In the genomic region with DNA sequence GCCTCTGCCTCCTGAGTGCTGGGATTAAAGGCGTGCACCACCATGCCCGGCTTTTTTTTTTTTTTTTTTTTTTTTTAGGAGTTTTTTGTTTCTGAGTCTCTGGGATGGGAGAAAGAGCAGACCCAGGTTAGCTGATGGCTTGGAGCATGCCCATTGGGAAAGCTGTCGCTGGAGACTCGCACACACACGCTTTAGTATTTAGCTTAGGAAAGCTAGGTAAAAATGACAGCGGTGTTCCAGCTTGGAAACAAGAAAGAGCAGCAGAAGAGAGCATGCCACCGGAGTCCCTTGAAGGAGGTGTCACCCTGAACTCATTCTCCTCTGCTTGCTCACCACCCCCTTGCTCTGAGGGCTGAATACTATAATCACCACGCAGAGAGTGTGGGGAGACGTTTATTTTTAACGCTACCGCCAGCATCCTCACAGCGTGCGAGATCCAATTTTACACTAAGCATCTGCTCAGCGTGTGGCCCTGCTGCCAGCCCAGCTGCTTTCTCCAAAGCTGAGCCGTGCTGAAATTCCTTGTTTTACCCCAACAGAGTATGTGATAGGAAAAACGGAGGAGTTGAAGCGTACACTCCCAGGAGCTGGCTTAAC, we compare ENCODE assay signal across 8 mouse cellular contexts.
A peak's percentile ranks its signal among the peaks of the same experiment; 100 is the strongest.
DNase-seq lines count a peak whose midpoint lies in the region; ATAC-seq and TF ChIP-seq lines count a peak whose summit lies in the region.

No protein-coding gene starts in this region.

- H3K9me3 ChIP-seq in ES-Bruce4 (replicated peaks; ENCODE audit: control insufficient read depth, insufficient read depth, low read length, poor library complexity, severe bottlenecking): no peaks in the 10 kb centered on the region
- no peaks in the 10 kb centered on the region for H3K9me3 ChIP-seq in erythroblast, embryonic 14.5 days (ENCODE audit: control insufficient read depth, low read length)
- H3K9me3 ChIP-seq in hindbrain, embryonic 15.5 days: no peaks in the 10 kb centered on the region
- H3K9me3 ChIP-seq in limb, embryonic 12.5 days: no peaks in the 10 kb centered on the region

- WGBS in hindbrain, embryonic 15.5 days: 17% methylated on average over 16 of the region's 17 CpGs
- WGBS in limb, embryonic 12.5 days: 26% methylated on average over 16 of the region's 17 CpGs

- TF ChIP-seq EP300 in ES-Bruce4 (IDR thresholded peaks at IDR 0.05; ENCODE audit: insufficient read depth, low read depth, low read length): no peak

- peak overlapping the region; percentile 81 for H3K27ac ChIP-seq in ES-Bruce4 (ENCODE audit: insufficient read depth, low read length)
- H3K27ac ChIP-seq in hindbrain, embryonic 15.5 days (replicated peaks): peak overlapping the region; percentile 54
- H3K27ac ChIP-seq in limb, embryonic 12.5 days: peak overlapping the region; percentile 66

- no peaks in the 10 kb centered on the region for H3K36me3 ChIP-seq in ES-Bruce4 (ENCODE audit: control insufficient read depth, insufficient read depth, low read length, poor library complexity, severe bottlenecking)
- no peaks in the 10 kb centered on the region for H3K36me3 ChIP-seq in erythroblast, embryonic 14.5 days (ENCODE audit: control insufficient read depth)
- no peaks in the 10 kb centered on the region for H3K36me3 ChIP-seq in hindbrain, embryonic 15.5 days
- H3K36me3 ChIP-seq in limb, embryonic 12.5 days: no peaks in the 10 kb centered on the region

- TF ChIP-seq POLR2A in ES-Bruce4 (IDR thresholded peaks at IDR 0.05; ENCODE audit: insufficient read depth, low read length): no peak

- peak; percentile 88 for ATAC-seq in hindbrain, embryonic 15.5 days (ENCODE audit: low FRiP score, low read depth)
- ATAC-seq in limb, embryonic 12.5 days (ENCODE audit: insufficient number of reproducible peaks, insufficient read depth, low FRiP score, low TSS enrichment, low read depth): no peak

- no peak for TF ChIP-seq CTCF in ES-Bruce4 (IDR thresholded peaks at IDR 0.05; ENCODE audit: low read depth, low read length)

- peaks cover 3% of the 10 kb centered on the region for H3K4me1 ChIP-seq in ES-Bruce4 (ENCODE audit: control insufficient read depth, insufficient read depth, low read length)
- H3K4me1 ChIP-seq in erythroblast, embryonic 14.5 days (ENCODE audit: control insufficient read depth): peaks cover 47% of the 10 kb centered on the region
- peaks cover 9% of the 10 kb centered on the region; the same call in 1 of the 2 replicates for H3K4me1 ChIP-seq in hindbrain, embryonic 15.5 days (replicated peaks)
- H3K4me1 ChIP-seq in limb, embryonic 12.5 days (replicated peaks): peaks cover 15% of the 10 kb centered on the region; the same call in 1 of the 2 replicates

- peak overlapping the region; percentile 42 for H3K4me2 ChIP-seq in hindbrain, embryonic 15.5 days
- peak overlapping the region; percentile 37 for H3K4me2 ChIP-seq in limb, embryonic 12.5 days

- H3K9ac ChIP-seq in ES-Bruce4 (ENCODE audit: low read depth, poor library complexity, severe bottlenecking): peak overlapping the region; percentile 63
- H3K9ac ChIP-seq in hindbrain, embryonic 15.5 days: peak overlapping the region; percentile 16; the same call in 1 of the 2 replicates
- no peak overlapping the region for H3K9ac ChIP-seq in limb, embryonic 12.5 days (replicated peaks)

- H3K27me3 ChIP-seq in ES-Bruce4 (ENCODE audit: control insufficient read depth, insufficient read depth, low read length, poor library complexity, severe bottlenecking): no peaks in the 10 kb centered on the region
- no peaks in the 10 kb centered on the region for H3K27me3 ChIP-seq in erythroblast, embryonic 14.5 days (ENCODE audit: control insufficient read depth)
- H3K27me3 ChIP-seq in hindbrain, embryonic 15.5 days: no peaks in the 10 kb centered on the region
- H3K27me3 ChIP-seq in limb, embryonic 12.5 days: no peaks in the 10 kb centered on the region

- peak; percentile 73 for DNase-seq in R1 (ENCODE audit: low read depth, low spot score)
- DNase-seq in right cerebral cortex, adult 2 months (ENCODE audit: low spot score in 2 of 2): peak; percentile 88 to 89
- DNase-seq in adrenal gland, postnatal 36 days: no peak
- DNase-seq in ovary, postnatal 14 days (ENCODE audit: low spot score): no peak

- H3K4me3 ChIP-seq in ES-Bruce4 (ENCODE audit: low read depth, low read length): no peak overlapping the region
- peak overlapping the region; percentile 40 for H3K4me3 ChIP-seq in erythroblast, embryonic 14.5 days (replicated peaks)
- no peak overlapping the region for H3K4me3 ChIP-seq in hindbrain, embryonic 15.5 days
- no peak overlapping the region for H3K4me3 ChIP-seq in limb, embryonic 12.5 days (replicated peaks)

Comparison
In these comparisons a context has a peak if more than half of its experiments do, and no peak if none do; other contexts are left out.
1. DNase-seq: peak in R1 (single experiment) and right cerebral cortex, adult 2 months (2 of 2); none in adrenal gland, postnatal 36 days (0 of 2) and ovary, postnatal 14 days (single experiment).
2. Peak in every context shown above with its lines, with median percentiles within 50 percentile points of each other: H3K27ac ChIP-seq.